Mouse (Mus musculus): ENCODE results near the gene Vmn1r196. TPM values are rescaled to one million over a fixed set of nuclear protein-coding genes. Genes with fewer than 3 reads are reported as not detected.
"Not testable (repeated sequence)": the region's sequence is repeated elsewhere in the genome, so short reads cannot be mapped to it uniquely, and the experiment has no call there.

The Vmn1r196 gene
- total RNA-seq (2021): not detected
- long read RNA-seq, experiment 1: 0 reads
- long read RNA-seq, experiment 2: 0 reads

DNA sequence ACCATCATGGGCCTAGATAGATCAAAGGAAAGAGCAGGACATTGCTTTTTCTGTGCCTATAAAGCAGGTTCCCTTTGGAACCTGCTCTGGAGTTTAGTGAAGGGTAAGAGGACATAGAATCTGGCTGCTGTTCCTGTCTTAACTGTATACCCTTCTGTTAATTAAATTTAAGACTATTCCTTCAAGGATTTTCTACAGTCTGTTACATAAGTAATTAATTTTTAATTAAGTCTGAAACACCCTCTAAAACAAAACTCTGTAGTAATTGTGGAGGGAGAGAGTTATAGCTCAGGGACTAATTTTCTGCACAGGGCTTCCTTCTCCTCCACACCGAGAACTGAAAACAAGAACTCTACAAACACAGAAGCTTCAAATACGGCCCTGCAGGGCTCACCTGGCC, at the start of gene Vmn1r196:
Gene Vmn1r196 (plus strand): TSS at position 301 of the 400 bp plus-strand sequence.
- no peak for DNase-seq (ENCODE audit: low spot score in 2 of 2)

DNA sequence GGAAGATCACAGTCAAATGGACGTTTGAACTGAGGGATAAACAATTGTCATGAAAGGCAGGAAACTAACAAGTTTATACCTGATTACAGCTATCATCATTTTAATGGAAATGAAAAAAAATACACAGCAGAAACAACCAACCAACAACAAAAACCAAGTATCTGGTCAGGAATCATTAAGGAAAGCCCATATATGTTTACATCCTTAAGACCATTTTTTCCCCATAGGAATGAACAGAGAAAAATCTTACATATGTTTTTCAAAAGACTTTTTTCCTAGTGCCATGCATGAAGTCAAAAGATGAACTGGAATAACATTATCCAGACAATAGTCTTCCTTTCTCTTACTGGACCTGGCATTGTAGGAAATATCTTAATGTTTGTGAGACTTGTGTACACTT, 45.8 kb upstream of the Vmn1r196 start, which contains the start of gene Vmn1r194:
Gene Vmn1r194 (plus strand): TSS at position 301 of the 400 bp plus-strand sequence.
- DNase-seq (ENCODE audit: low spot score in 2 of 2): no peak

DNA sequence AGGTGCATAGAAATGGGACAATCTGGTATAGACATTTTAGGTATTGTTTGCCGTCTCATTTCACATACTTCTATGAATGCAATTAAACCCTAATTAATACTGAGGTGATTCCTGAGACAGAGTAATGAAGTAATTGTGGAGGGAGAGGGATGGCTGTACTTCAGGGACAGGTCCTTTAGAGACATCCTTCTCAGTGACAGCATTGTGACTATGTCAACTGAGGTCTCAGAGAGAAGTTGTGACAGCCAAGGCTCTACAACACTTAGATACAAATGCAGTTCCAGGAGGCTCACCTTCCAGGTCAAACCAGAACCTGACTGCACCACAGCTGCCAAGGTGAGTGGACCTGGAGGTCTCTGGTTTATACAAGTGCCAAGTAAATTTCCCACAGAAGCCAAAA, 19.5 kb upstream of the Vmn1r196 start, which contains the start of gene Vmn1r195:
Gene Vmn1r195 (plus strand): TSS at position 301 of the 400 bp plus-strand sequence.
- not testable (repeated sequence) for DNase-seq (ENCODE audit: low spot score in 2 of 2)

DNA sequence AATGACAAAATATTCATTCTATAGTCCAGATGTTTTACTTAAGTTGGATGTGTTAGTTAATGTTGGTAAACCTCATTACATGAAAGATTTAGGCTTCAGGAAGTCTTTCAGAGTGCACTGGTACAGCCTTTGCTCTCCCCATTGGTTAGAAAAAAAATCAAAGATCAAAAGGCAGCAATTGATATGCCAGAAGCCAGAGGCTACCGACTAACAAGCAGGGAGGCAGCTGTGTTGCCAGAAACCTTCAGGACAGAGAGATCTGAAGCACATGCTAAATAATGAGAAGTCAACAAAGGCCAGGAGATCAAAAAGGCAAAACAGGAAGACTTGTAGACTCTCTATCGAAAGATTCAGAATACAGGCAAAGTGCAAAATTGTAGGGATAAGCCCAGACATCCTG, 18.0 kb upstream of the Vmn1r196 start:
- DNase-seq (ENCODE audit: low spot score in 2 of 2): no peak

DNA sequence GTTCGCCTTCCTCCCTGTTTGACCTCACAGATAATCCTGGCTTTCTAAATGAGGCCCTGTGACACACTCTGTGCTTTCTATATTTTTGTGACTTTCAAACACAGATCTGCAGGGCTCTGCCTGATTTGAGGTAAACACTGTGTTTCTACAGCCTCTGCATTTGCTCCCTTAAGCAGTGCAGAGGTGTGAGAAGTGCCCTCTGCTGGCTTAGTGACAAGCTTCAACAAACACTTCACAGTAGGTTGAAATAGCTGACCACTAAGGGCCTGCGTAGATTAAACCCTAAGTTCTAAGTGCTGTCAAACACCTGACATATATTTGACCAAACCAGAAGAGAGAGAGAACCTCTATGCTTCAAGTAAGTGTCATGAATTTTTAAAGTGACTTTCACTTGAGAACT, 5.1 kb upstream of the Vmn1r196 start:
- DNase-seq (ENCODE audit: low spot score in 2 of 2): no peak

- DNase-seq (ENCODE audit: low spot score in 2 of 2): not testable (repeated sequence)
Measured at GRCm38 (mm10) chr13:22308075-22308474, 18.4 kb downstream of the Vmn1r196 start.

DNA sequence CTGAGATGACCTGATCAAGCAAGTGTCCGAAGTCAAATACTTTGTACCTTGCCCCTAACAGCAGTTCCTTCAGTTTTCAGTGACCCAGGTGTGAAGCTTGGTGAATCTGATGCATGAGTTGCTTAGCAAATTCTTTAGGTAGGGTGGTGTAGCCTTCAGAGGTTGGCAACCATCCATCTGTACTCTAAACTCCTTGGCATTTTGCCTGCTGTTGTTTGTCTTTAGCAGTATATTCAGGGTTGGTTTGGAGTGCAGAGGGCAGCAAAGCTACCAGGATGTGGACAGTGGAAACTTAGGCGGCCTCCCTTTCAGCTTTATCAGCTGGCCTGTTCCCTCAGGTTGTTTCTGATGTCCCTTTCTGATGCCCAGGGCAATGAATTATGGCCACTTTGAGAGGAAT, 25.6 kb downstream of the Vmn1r196 start:
- DNase-seq (ENCODE audit: low spot score in 2 of 2): no peak

- no peak for DNase-seq (ENCODE audit: low spot score in 2 of 2)
Measured at GRCm38 (mm10) chr13:22317366-22317765, 27.6 kb downstream of the Vmn1r196 start.

DNA sequence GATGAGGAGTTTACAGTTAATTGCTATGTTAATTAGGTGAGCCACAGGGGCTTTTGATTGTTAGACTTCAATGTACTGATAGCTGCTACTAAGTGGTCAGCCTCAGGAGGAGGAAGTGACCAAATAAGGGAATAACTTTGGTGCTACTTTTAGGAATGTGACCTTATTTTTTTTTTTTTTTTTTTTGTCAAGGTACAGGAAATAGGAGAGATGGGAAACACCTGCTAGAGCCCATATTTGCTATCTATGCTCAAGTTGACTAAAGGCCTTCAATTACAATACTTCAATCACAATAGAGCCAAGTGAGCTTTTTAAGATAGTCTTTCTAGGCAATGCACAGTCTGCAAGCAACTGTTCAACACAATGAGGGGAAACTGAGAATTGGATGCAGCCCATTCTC, 30.4 kb downstream of the Vmn1r196 start:
- DNase-seq (ENCODE audit: low spot score in 2 of 2): no peak

- no peak for DNase-seq (ENCODE audit: low spot score in 2 of 2)
Measured at GRCm38 (mm10) chr13:22324289-22324688, 34.6 kb downstream of the Vmn1r196 start, which contains the start of gene Vmn1r197. Gene Vmn1r197 (plus strand): TSS chr13:22324589.

DNA sequence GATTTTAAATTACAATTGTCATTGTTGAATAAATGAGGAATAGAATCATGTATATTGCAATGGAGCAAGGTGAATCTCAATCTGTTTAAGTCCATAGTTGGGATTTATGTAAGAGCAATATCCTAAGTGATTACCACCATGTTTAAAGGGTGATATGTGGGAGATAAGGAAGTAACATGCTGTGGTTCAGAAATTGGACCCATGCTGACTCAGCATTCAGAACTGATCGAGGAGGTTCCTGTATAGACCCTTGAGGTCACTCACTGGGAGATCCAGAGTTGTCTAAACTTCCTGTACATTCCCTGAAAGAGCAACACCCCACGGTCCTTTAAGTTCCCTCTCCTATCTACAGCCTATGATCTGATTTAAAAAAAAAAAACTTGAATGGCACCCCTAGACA, 43.5 kb downstream of the Vmn1r196 start:
- DNase-seq (ENCODE audit: low spot score in 2 of 2): no peak

DNA sequence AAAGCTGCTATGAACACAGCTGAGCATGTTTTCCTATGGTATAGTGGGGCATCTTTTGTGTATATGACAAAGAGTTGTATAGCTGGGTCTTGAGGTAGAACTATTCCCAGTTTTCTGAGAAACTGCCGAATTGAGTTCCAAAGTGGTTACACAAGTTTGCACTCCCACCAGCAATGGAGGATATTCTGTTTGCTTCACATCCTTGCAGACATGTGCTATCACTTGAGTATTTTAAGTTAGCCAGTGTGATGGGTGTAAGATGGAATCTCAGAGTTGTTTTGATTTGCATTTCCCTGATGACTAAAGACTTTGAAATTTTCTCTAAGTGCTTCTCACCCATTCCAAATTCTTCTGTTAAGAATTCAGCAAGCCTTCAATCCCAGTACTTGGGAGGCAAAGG, 45.8 kb downstream of the Vmn1r196 start:
- no peak for DNase-seq (ENCODE audit: low spot score in 2 of 2)

Other genes starting within 250 kb of the Vmn1r196 start
- 100 to 1,000 TPM; 221 to 240 TPM for gene Hist1h4i, start 248.6 kb upstream of the Vmn1r196 start, total RNA-seq (2021)
- gene Hist1h2ag, start 247.0 kb upstream of the Vmn1r196 start, total RNA-seq (2021): 100 to 1,000 TPM; 373 to 414 TPM
- gene Hist1h2bj, start 246.7 kb upstream of the Vmn1r196 start, total RNA-seq (2021): 100 to 1,000 TPM; 290 to 321 TPM
- not detected for gene Vmn1r188, start 205.5 kb upstream of the Vmn1r196 start, total RNA-seq (2021)
- gene Vmn1r189, start 184.1 kb upstream of the Vmn1r196 start, total RNA-seq (2021): not detected
- gene Vmn1r191, start 106.0 kb upstream of the Vmn1r196 start, total RNA-seq (2021): not detected
- not detected for gene Vmn1r192, start 98.8 kb upstream of the Vmn1r196 start, total RNA-seq (2021)
- gene Vmn1r193, start 66.8 kb upstream of the Vmn1r196 start, total RNA-seq (2021): not detected
- not detected for gene Vmn1r194, start 45.7 kb upstream of the Vmn1r196 start, total RNA-seq (2021)
- not detected for gene Vmn1r195, start 19.4 kb upstream of the Vmn1r196 start, total RNA-seq (2021)
- not detected for gene Vmn1r197, start 34.7 kb downstream of the Vmn1r196 start, total RNA-seq (2021)
- gene Vmn1r198, start 60.4 kb downstream of the Vmn1r196 start, total RNA-seq (2021): not detected
- not detected for gene Vmn1r199, start 89.9 kb downstream of the Vmn1r196 start, total RNA-seq (2021)
- not detected for gene Vmn1r200, start 100.5 kb downstream of the Vmn1r196 start, total RNA-seq (2021)
- not detected for gene Vmn1r201, start 182.0 kb downstream of the Vmn1r196 start, total RNA-seq (2021)
- gene Vmn1r202, start 215.5 kb downstream of the Vmn1r196 start, total RNA-seq (2021): under 1 TPM; 0.06 to 0.08 TPM
- gene Vmn1r203, start 228.2 kb downstream of the Vmn1r196 start, total RNA-seq (2021): not detected

Data from adrenal gland, postnatal 4 days (tissue).